Mouse (Mus musculus): ENCODE results near the gene Agap1.

DNA sequence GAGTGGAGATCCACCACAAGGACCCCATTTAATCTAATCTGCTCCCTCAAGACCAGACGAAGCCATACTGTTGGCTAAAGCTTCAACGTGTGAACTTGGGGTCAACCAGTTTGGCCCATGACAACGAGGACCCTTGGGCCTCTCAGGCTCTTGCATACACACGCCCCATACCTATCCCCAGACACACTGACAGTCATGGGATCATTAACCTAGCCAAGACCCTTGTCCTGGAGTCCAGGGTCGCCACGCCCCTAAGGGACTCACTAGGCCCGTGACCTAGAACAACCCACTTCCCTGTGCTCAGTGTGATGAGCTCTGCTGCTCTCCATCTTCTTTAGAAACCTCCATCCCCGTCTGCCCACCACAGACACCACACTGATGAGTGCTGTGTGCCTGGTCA, 429.7 kb downstream of the Agap1 start:
- TF ChIP-seq CTCF (IDR thresholded peaks at IDR 0.05; ENCODE audit: insufficient read depth, low read depth, low read length) (no peak), POLR2A (IDR thresholded peaks at IDR 0.05; ENCODE audit: insufficient read depth, low read depth, low read length) (no peak)
